Mouse (Mus musculus): Measurements from ENCODE around the gene Xpnpep1.
A peak's percentile ranks its signal among the peaks of the same experiment; 100 is the strongest.

Xpnpep1 gene

GRCm38 (mm10) chr19:53040164-53041132, at the start of gene Xpnpep1:
TSS of gene Xpnpep1 (minus strand) at chr19:53040214.
- DNase-seq, result no peak

DNA sequence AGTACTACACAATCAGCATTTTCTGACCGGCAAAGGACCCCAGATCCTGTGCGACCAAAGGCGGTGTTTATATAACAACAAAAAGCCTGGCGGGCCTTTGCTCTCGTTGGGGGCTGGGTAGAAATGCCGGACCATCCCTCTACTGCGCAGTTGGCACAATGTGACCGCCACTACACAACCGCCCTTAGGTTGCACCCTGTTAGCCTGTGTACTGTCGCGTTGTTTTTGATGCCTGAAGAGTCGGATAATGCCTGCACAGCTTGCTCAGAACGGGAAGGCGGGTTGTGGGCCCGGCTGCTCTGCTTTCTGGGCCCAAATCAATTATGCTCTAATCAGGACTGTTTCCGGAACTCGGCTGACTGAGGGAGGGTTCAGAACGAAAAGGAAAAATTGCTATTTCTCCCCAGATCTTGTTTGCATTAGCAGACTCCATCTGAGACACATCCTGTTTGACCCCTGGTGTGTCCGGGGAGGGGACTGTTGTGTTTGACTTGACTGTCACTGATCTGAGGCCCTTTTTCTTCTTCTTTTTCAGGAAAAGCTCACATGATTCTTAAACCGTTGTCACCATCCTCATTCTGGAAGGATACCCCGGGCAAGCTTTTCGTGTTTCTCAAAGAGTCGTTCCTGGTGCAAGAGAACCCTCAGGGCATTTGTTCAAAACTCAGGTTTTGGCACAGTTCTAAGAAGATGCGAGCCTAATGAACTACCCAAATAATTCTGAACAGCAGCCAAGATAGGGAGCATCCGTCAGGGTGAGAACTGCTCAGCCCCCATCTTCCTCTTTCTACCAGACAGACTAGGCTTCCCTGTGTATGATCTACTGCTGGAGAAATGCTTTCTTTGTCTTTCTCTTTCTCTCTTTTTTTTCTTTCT, 47.5 kb upstream of the Xpnpep1 start:
- DNase-seq, result no peak

- DNase-seq, result no peak
Measured at GRCm38 (mm10) chr19:53086861-53087260, 46.8 kb upstream of the Xpnpep1 start.

DNA sequence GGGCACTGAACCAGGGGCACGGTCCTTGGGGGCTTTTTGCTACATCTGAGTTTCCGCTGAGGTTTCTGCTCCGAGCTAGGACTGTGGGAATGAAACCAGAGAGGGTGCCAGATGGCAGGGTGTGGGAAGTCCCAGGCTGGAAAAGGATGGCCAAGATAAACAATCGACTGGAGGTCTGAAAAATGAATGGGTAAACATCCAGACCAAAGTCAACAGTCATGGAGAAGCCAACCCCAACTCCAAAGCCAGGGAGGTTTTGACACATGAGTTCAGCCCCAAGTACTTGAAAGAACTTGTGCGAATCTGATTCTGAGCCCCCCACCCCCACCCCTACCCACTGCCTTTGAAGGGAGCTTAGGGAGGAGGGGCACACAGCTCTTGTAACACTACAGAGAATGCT, 44.7 kb upstream of the Xpnpep1 start:
- no peak for DNase-seq

DNA sequence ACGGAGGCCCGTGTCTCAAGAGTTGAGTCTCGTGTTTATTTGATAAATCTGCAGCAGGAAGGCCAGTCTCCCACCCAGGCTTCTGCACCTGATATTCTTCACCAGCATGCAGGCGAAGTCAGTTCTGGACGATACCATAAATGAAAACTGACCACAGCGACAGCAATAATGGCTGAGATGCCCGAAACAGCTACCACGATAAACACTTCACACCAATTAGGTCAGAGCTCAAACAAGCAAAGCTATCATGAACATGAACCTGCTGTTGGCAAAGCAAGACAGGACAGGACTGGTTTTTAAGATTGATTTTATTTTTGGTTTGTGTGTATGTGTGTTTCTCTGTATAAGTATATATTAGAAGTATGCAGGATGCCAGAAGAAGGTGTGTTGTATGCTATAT, 42.8 kb upstream of the Xpnpep1 start:
- no peak for DNase-seq

DNA sequence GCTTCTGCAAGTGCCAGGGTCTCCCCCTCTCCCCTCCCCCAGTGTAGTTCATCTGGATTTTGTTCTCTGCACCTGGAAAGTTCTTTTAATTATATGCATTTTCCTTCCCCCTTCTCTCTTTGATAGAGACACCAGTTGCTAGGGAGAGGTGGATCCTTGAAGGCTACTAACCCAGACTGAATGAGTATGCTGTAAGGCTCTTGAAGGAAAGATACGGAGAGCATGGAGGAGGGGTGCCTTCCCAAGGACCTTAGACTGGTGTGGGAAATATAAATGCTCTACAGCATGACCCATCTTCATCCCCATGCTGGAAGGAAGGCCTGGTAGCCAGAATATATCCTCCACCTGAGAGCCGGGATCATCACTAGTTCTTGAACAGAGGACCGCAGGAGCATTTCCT, 41.3 kb upstream of the Xpnpep1 start:
- no peak for DNase-seq

DNA sequence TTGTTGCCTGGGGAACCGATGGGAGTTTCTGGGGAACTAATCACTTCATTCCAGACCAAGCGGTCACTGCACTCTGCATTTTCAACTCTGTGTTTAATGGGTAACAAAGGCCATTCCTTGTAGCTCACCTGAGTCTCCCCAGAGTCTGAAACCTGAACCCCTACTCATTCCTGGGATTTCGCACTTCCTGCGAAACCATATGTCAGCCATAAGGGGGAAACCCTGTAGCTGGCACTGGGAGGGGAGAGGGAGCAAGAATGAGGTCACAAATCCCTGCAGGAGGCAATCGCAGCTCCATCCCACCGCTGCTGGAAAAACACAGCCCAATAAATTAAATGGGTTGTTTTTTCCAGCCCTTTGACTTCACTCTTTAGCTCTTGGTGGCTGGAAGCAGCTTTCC, 40.9 kb upstream of the Xpnpep1 start:
- peak in 1 of 2 experiments; percentile 56 for DNase-seq

DNA sequence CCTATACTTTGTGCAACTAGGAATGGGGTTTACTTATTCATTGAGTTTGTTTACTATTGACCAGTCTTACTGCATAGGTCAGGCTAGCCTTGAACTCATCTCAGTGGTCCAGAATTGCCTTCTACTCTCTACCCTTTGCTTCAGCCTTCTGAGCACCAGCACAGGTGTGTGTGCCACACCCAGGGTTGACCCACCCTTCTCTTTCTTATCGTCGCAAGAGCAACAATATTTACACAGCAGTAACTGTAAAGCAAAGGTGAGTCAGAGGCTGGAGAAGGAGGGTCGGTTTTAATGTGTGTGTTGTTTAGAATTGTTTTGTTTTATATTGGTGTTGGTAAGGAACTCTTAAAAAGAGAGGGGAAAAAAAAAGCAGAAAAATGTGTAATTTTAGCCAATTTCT, 40.5 kb upstream of the Xpnpep1 start:
- DNase-seq, result no peak

- DNase-seq, result peak; percentile 50 to 62
Measured at GRCm38 (mm10) chr19:53080026-53080425, 40.0 kb upstream of the Xpnpep1 start.

DNA sequence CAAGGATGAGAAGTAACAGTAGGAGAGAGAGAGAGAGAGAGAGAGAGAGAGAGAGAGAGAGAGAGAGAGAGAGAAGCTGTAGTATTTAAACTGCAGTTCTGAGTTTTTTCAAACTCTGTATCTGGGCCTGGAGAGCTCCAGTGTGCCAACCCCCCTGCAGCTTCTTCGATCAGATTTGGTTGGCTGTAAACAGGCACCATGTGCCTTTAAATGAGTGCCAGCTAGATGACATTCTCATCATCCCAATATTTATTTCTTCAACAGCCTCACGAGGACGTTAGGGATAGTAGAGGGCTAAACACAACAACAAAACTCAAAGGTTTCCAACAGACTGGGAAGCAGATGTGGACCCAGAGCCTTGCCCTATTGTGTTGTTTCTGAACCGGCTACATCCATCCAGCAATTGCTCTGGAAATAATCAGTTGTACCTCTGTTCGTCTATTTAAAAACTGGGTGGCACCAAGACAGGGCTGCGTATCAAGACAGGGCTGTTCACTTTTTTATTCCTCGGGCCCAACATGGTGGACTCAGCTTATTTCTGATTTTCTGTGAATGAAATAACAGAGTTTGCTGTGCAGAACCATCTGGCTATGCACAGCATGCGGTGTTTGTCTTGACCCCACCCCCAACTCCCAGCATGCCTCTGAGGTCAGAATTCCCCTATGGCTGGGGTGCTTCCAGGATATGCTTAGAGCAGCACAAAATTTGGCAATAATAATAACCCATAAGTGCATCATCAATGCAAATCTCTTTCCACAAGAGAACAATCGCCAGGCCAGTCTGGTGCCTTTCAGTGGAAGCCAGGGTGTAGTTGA, 38.5 kb upstream of the Xpnpep1 start:
- no peak for DNase-seq

- DNase-seq, result no peak
Measured at GRCm38 (mm10) chr19:53077278-53077677, 37.3 kb upstream of the Xpnpep1 start.

- peak; percentile 62 to 72 for DNase-seq
Measured at GRCm38 (mm10) chr19:53076238-53076981, 36.4 kb upstream of the Xpnpep1 start.

GRCm38 (mm10) chr19:53075896-53076237, 35.9 kb upstream of the Xpnpep1 start:
- DNase-seq, result no peak

DNA sequence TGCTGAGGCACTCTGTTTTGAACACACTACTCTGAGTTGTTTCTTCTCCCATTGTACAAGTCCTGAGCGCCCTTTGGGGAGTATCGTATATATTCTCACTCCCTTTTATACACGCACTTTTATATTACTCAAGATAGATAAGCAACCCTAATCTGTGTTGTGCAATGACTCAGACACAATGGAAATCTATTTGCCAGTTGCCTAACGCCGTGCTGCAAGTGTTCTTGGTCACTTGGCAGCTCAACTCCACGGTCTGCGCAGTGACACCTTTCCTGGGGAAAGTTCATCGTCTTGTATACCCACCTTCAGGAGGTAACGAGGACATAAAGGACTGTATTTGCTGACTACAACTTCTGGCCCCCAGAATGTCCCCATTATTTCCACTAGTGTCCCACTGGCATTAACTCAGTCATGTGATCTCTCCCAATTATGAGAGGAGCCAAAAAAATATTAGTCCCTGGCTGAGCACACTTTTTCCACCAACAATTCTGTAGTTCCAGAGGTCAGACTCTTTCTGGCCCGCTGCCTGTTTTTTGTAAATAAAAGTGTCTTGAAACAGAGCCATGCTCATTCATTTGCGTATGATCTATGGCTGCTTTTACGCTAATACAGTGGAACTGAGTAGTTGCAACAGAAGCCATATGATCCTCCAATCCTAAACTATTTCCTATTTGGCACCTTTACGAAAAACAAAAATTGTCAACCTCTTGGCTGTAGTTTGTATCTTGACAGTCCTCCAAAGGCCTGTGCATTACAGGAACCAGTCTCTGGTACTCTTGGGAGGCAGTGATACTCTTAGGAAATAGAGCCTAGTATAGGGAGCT, 35.1 kb upstream of the Xpnpep1 start:
- DNase-seq, result peak; percentile 69 to 76

DNA sequence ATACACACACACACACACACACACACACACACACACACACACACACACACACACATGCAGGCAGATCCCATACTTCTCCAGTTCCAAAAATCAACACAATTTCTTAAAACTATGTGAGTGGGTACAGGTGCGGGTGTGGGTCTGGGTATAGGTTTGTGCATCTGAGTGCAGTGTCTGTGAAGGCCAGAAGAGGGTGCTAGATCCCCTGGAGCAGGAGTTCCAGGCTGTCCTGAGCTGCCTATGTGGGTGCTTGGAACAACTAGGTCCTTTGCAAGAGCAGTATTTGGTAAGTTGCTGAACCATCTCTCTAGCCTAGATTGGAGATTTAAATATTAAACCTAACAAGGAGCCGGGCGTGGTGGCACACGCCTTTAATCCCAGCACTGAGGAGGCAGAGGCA, 33.5 kb upstream of the Xpnpep1 start:
- no peak for DNase-seq

- no peak for DNase-seq
Measured at GRCm38 (mm10) chr19:53072406-53072805, 32.4 kb upstream of the Xpnpep1 start.

DNA sequence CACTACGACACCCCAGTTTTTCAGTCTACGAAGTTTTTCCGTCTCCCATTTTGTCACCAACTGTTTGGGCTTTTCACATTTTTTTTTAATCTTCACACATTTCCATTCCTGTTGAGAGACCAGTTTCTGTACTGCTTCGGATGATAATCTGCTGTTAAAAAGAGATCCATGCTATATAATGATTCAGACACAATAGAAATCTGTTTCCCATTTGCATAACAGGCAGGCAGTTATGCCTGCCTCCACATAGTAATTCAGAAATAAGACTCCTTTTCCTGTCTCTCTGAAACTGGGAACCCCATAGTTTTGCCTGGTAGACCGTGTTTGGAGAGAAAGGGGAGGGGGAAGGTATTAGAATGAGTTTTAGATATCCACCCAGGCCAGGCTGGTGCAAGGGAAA, 31.6 kb upstream of the Xpnpep1 start:
- DNase-seq, result no peak

- DNase-seq, result no peak
Measured at GRCm38 (mm10) chr19:53070870-53071269, 30.9 kb upstream of the Xpnpep1 start.

DNA sequence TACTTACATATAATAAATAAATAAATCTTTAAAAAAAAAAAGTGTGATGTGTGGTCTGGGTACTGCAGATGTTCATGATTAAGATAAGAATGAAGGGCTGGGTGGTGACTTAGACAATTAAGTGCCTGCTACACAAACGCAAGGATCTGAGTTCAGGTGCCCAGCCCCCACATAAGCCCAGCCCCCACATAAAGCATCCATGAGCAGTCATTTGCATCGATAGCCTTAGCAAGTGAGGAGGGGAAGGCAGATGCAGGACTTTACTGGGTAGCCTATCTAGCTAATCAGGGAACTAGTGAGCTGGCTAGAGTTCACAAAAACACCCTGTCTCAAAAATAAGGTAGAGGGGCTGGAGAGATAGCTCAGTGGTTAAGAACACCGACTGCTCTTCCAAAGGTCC, 29.4 kb upstream of the Xpnpep1 start:
- no peak for DNase-seq

GRCm38 (mm10) chr19:53066934-53067333, 26.9 kb upstream of the Xpnpep1 start:
- DNase-seq, result peak in 1 of 2 experiments; percentile 54

GRCm38 (mm10) chr19:53066531-53066930, 26.5 kb upstream of the Xpnpep1 start:
- DNase-seq, result no peak

All from kidney, adult 8-10 months (tissue).